Mouse (Mus musculus): ENCODE measurements around the gene Nr1i2.

- TF ChIP-seq CTCF (IDR thresholded peaks at IDR 0.05 in 2 of 3, conservative IDR thresholded peaks at IDR 0.05 in 1 of 3; ENCODE audit: control insufficient read depth in 1 of 3, insufficient read depth in 1 of 3, low read depth in 2 of 3, low read length in 3 of 3, poor library complexity in 1 of 3, severe bottlenecking in 1 of 3) (no peak), ZNF384 (IDR thresholded peaks at IDR 0.05; ENCODE audit: low read depth, low read length) (no peak), POLR2A (IDR thresholded peaks at IDR 0.05; ENCODE audit: control insufficient read depth in 1 of 2, insufficient read depth in 1 of 2, low read depth in 1 of 2, low read length in 2 of 2, poor library complexity in 1 of 2) (no peak), NELFE (IDR thresholded peaks at IDR 0.05; ENCODE audit: low read depth, low read length) (no peak), EP300 (IDR thresholded peaks at IDR 0.05; ENCODE audit: low read depth in 1 of 2, low read length in 2 of 2) (no peak), RAD21 (IDR thresholded peaks at IDR 0.05; ENCODE audit: low read depth, low read length) (no peak), MYC (IDR thresholded peaks at IDR 0.05; ENCODE audit: low read depth, low read length) (no peak), BHLHE40 (IDR thresholded peaks at IDR 0.05; ENCODE audit: borderline replicate concordance, low read depth, low read length) (no peak)
Measured at GRCm38 (mm10) chr16:38334431-38334830, 39.8 kb upstream of the Nr1i2 start.

Measured in MEL (cell line).